Mouse (Mus musculus) small intestine, adult 2 months (tissue): ENCODE measurements around the gene D6Wsu163e. TPM values are rescaled to one million over a fixed set of nuclear protein-coding genes. Genes with fewer than 3 reads are reported as not detected.

Source experiments
- H3K27ac ChIP-seq: fragments of 200-500 bp; 2 replicates; pipeline ENCODE4 v1.5.1; 2012; ENCODE audit warnings: low read depth, low read length, control low read depth, inconsistent platforms; ENCODE audit not compliant: insufficient read depth
- H3K27me3 ChIP-seq: fragments of 200-500 bp; 2 replicates; pipeline ENCODE4 v1.6.1; 2012; ENCODE audit warnings: mild to moderate bottlenecking, moderate library complexity, low read length, inconsistent platforms; ENCODE audit not compliant: control insufficient read depth, insufficient read depth
- H3K36me3 ChIP-seq: fragments of 200-500 bp; 2 replicates; pipeline ENCODE4 v1.6.1; 2012; ENCODE audit warnings: mild to moderate bottlenecking, low read length, control low read depth, inconsistent platforms; ENCODE audit not compliant: control insufficient read depth, insufficient read depth
- H3K4me1 ChIP-seq: fragments of 200-500 bp; 2 replicates; pipeline ENCODE4 v1.6.1; 2012; ENCODE audit warnings: low read length, inconsistent platforms, mixed read lengths; ENCODE audit not compliant: control insufficient read depth, insufficient read depth, insufficient read length
- H3K4me3 ChIP-seq: fragments of 200-500 bp; 2 replicates; pipeline ENCODE4 v1.5.1; 2012; ENCODE audit warnings: low read depth, mild to moderate bottlenecking, control low read depth, inconsistent platforms, low read length, moderate library complexity
- CTCF ChIP-seq: fragments of 200-500 bp; IDR thresholded peaks from 2 replicates; pipeline ENCODE4 v1.5.1; 2012; ENCODE audit warnings: low read depth, mild to moderate bottlenecking, control low read depth, inconsistent platforms, low read length, moderate library complexity, mixed read lengths; ENCODE audit not compliant: insufficient replicate concordance, insufficient read length; ENCODE audit errors: extremely low read depth
- POLR2A ChIP-seq: fragments of 200-500 bp; IDR thresholded peaks from 2 replicates; pipeline ENCODE4 v1.6.1; 2012; ENCODE audit warnings: low read depth, mild to moderate bottlenecking, control low read depth, inconsistent platforms, low read length, moderate library complexity
- WGBS: fragments of 180-500 bp; shearing (Covaris S2); methylation state at CpG from one replicate; pipeline ENCODE4 v1.1.7; 2018; 5-methylcytosine and 5-hydroxymethylcytosine counted together
- polyA plus RNA-seq: library from polyadenylated mRNA; depleted of rRNA; stranded (reverse); fragments of >200 nt; gene quantifications from 2 replicates; pipeline ENCODE4 v1.2.3, GENCODE M21; 2012; rRNA removed

Gene D6Wsu163e
- polyA plus RNA-seq, 1 experiment = 1.1 TPM

DNA sequence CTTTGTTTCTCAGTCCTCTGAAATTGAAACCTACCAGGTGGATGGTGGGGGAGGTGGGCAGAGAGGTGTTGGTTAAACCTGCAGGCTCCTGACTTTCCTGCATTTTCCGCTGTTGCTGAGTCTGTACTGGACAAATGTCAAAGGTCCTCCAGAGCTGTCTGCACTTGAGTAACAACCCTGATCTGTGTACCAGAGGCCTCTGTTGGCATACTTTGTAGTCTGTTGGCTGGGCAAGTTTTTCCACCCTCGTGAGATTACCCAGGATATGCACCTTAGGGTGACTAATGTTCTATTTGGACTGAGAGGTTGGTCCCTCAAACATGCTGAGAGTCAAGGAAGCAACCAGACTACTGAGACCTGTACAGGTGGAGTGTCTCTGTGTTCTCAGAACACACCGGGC lies 66.8 kb downstream of the D6Wsu163e start:
- Histone ChIP-seq H3K4me1 (no peaks in the 10 kb centered on the region), H3K27ac (no peak overlapping the region), H3K4me3 (no peak overlapping the region), H3K27me3 (no peaks in the 10 kb centered on the region; the same call in 1 of the 2 replicates), H3K36me3 (no peaks in the 10 kb centered on the region)
- WGBS = 79% methylated on average over 3 of the region's 3 CpGs
- no peak for TF ChIP-seq CTCF
- TF ChIP-seq POLR2A = no peak

DNA sequence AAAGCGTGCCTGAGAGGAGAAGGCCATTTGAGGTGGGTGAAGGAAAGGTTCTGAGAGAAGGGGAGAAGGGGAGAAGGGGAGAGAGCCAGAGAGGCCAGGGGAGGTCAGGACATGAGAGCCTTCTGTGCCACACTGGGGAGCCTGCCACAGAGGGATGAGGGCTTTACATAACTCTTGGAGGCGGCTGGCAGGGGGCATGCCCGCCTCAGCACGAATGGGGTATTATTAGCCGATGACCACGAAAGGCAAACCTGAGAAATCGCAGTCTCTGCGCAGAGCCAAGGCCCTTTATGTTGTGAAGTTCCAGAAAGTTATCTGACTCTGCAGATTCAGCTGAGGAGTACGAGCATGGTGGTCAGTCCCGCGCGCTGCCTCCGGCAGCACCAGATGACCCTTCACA lies 70.3 kb downstream of the D6Wsu163e start:
- Histone ChIP-seq H3K27me3 (no peaks in the 10 kb centered on the region), H3K27ac (no peak overlapping the region), H3K36me3 (no peaks in the 10 kb centered on the region), H3K4me3 (no peak overlapping the region), H3K4me1 (no peaks in the 10 kb centered on the region)
- WGBS = 91% methylated on average over 13 of the region's 13 CpGs
- TF ChIP-seq CTCF (no peak), POLR2A (no peak)

DNA sequence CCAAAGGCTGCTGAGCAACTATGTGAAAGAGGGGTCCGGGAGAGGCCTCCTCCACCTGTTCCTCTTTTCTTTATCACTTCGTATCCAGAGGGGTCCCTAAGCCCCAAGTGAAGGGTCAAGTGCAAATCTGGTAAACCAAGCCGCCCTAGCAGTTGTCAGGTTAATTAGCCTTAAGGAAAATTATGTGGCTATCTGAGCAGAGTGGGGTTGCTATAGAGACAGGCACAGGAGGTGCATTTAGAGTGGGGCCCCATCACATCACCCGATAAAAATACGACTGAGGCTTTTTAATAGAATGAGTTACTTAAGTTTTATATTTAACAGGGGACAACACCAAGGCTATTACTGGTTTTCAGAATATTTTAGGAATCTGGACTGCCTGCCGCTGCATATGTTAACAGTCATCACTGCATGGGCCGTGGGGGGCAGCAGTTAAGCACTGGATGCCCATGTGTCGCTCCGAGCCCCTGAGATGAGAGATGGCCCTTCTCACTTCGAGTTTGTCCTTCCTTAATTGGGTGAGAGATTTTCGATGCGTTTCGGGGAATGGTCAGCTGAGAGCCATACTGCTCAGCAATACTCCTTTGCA lies 72.3 kb downstream of the D6Wsu163e start:
- Histone ChIP-seq H3K4me1 (no peaks in the 10 kb centered on the region), H3K27me3 (no peaks in the 10 kb centered on the region), H3K36me3 (no peaks in the 10 kb centered on the region), H3K27ac (no peak overlapping the region), H3K4me3 (no peak overlapping the region)
- TF ChIP-seq CTCF (no peak), POLR2A (no peak)
- WGBS = 81% methylated on average over 13 of the region's 13 CpGs

DNA sequence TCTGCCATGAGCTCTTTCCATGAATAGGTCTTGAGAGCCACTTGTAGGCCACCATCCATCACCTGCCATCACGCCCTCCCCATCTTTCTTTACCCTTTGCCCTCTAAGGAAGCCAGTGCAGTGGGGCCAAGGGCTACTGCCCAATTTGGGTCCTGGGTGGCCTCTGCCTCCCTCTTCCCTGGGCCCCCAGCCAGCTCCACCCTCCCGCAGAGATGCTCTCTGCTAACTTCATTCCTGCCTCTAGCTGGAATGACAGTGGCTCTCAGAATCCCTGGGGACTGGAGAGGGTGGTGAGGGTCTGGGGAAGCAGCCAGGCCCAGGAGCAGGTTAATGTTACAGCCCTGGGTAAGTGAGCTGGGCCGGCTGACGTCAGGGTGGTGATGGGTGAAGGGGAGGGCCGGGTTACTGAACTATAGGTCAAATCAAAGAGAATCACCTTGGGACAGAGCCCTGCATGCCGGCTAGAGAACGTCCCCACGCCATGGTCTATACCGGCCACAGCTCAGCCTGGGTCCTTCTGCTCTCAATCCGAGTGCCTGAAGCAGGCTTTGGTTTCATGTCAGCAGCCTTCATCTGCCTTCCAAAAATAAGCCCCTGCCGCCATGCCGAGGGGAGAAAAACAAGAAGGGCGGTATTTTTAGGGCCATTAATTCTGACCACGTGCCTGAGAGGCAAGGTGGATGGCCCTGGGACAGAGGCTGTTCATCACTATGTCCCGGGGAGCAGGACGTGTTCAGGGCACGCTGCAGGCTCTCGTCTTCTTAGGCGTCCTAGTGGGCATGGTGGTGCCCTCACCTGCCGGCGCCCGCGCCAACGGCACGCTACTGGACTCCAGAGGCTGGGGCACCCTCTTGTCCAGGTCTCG lies 75.4 kb downstream of the D6Wsu163e start, which contains the start of gene Fgf6:
Gene Fgf6, plus strand, starts transcription at position 681 of the 865 bp plus-strand sequence.
- 79% methylated on average over 26 of the region's 26 CpGs for WGBS
- no peak within 1 kb of the TSS for H3K27ac ChIP-seq
- TF ChIP-seq POLR2A (no peak), CTCF (no peak)
- H3K27me3 ChIP-seq = no peaks in the 10 kb centered on the region
- H3K4me1 ChIP-seq = no peaks in the 10 kb centered on the region
- no peak within 1 kb of the TSS for H3K4me3 ChIP-seq
- H3K36me3 ChIP-seq = no peaks in the 10 kb centered on the region

DNA sequence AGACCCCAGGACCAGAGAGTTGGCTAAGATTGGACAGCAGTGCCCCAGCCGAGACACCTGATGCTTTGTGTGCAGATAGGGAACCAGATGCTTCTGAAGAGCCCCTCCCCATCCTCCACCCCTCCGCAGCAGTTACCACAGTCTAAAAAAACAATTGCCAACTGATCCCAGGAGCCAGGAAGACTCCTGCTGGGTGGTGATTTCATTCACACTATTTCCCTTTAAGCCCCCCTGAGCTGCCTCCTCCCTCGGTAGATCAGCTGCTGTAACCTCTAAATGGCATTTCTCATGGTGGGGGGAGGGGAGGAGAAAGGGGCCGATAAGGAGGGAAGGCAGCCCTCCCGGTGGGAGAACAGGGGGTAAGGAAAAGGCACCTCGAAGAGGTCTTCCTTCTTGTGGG lies 79.5 kb downstream of the D6Wsu163e start:
- H3K36me3 ChIP-seq = no peaks in the 10 kb centered on the region
- TF ChIP-seq CTCF (no peak), POLR2A (no peak)

DNA sequence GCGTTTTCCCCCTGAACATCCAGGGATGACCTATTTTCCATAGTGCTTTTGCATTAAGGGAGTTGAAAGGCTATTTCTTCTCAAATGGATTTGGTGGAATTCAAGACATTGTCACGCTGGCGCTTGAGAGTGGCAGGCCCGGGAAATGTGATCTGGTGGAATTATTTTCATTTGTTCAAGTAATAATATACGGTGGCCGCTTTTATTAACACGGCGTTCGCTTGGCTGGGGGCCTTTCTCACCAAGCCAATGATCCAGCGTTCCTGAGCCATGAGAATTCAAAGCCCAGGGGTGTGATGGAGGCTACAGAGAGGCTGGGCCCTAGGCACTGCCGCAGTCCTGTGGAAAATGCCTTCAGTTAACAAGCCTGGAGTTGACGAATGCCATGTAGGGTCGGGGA lies 80.7 kb downstream of the D6Wsu163e start:
- 25% methylated on average over 13 of the region's 13 CpGs for whole genome bisulfite sequencing
- Histone ChIP-seq H3K27me3 (peaks cover 4% of the 10 kb centered on the region; the same call in 1 of the 2 replicates), H3K27ac (no peak overlapping the region), H3K4me1 (no peaks in the 10 kb centered on the region), H3K4me3 (no peak overlapping the region), H3K36me3 (no peaks in the 10 kb centered on the region)
- TF ChIP-seq CTCF = no peak
- TF ChIP-seq POLR2A = no peak

More for the DNA sequence above, 79.5 kb downstream of the D6Wsu163e start:
- no peak overlapping the region for H3K4me3 ChIP-seq
- H3K27me3 ChIP-seq = peaks cover 4% of the 10 kb centered on the region; the same call in 1 of the 2 replicates
- WGBS = 7% methylated on average over 6 of the region's 6 CpGs
- no peak overlapping the region for H3K27ac ChIP-seq
- no peaks in the 10 kb centered on the region for H3K4me1 ChIP-seq

DNA sequence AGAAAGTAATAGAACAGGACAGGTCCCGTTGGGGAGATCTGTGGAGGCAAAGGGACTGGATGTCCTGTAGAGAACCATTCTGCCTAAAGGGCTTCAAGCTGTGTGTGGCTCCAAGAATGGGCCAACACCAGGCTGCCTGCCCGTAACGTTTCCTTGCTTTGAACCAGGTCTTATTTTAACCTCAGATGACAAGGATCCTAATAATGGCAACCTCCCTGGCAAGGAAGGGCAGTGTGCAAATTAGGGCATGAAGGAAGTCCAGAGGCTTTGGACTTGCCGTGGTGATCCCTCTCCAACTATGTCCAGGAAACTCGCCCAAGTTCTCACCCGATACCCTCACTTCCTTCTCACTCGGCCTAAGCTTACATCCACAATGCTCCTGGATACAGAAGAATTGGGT lies 85.1 kb downstream of the D6Wsu163e start:
- no peak overlapping the region for H3K4me3 ChIP-seq
- 69% methylated on average over 7 of the region's 7 CpGs for WGBS
- H3K27me3 ChIP-seq = peaks cover 4% of the 10 kb centered on the region; the same call in 1 of the 2 replicates
- H3K27ac ChIP-seq = no peak overlapping the region
- no peak for TF ChIP-seq CTCF
- TF ChIP-seq POLR2A = no peak
- H3K4me1 ChIP-seq = no peaks in the 10 kb centered on the region
- no peaks in the 10 kb centered on the region for H3K36me3 ChIP-seq

Other genes with a start within 250 kb of the D6Wsu163e start
- 0.23 and 0.55 TPM in 2 replicates for gene Kcna6, start 199.3 kb upstream of the D6Wsu163e start, polyA plus RNA-seq
- 49.3 and 93.4 TPM in 2 replicates for gene Ndufa9, start 90.8 kb upstream of the D6Wsu163e start, polyA plus RNA-seq
- not detected in 2 replicates for gene Akap3, start 86.9 kb upstream of the D6Wsu163e start, polyA plus RNA-seq
- gene Dyrk4, start 18.1 kb upstream of the D6Wsu163e start, polyA plus RNA-seq = 0.18 TPM in 2 replicates
- 1.1 and 2.3 TPM in 2 replicates for gene Rad51ap1, start 375 bp upstream of the D6Wsu163e start, polyA plus RNA-seq
- gene Fgf6, start 75.6 kb downstream of the D6Wsu163e start, polyA plus RNA-seq = not detected in 2 replicates
- 0.19 TPM in 1 of 2 replicates, not detected in the other for gene Fgf23, start 132.9 kb downstream of the D6Wsu163e start, polyA plus RNA-seq
- 1.3 and 1.7 TPM in 2 replicates for gene Tigar, start 169.6 kb downstream of the D6Wsu163e start, polyA plus RNA-seq
- 17.5 and 42.9 TPM in 2 replicates for gene Ccnd2, start 212.2 kb downstream of the D6Wsu163e start, polyA plus RNA-seq